Mouse (Mus musculus): Measurements from ENCODE around the gene Wap.

Gene Wap

DNA sequence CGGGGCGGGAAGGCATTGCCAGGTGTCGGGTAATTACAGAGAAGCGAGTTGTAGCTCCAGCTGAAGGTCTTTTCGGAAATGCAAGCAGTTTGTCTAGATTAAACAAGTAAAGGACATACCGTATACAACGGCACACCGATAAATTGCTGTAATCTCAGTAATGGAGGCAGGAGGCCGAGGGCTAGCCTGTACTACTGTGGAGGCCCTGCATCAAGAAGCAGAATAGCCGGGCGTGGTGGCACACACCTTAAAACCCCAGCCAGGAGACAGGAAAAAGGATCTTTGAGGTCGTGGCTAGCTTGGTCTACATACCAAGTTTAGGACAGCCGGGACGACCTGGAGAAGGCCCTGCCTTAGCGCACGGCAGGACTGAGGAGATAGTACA lies 12.1 kb downstream of the Wap start:
- 12% methylated on average over 16 of the region's 16 CpGs for WGBS

DNA sequence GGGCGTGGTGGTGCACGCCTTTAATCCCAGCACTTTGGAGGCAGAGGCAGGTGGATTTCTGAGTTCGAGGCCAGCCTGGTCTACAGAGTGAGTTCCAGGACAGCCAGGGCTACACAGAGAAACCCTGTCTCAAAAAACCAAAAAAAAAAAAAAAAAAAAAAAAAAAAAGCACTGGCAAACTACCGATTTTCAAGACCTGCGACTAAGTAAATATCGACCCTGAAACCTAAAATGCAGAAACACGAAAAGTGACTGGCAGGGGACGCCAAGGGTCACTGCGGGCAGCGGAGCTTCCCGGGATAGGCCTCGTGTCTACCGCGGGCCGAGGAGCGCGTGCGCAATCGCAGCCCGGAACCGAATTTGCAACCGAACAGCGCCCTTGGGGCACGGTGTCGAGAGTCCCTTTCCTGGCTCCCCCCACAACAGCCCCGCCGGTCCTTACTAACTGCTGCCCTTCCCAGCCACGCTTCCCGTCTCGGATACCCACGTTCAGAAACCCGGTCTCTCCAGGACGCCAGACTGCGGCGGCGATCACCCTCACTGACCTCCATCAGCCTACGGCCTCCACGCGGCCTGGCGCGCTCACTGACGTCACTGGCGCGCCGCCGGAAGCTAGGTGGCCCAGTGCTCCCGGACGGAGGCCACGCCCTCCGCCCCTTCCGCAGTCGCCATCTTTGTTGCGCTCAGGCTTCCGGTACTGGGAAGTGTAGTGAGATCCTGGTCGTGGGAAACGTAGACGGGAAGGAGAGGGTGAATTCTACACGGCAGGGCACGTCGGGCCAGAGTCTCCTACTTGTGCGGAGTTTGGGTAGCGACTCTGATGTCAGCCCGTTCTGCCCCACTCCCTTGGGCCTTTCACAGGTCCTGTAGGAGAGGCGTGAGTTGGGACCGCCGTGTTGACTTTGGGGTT lies 12.7 kb downstream of the Wap start, which contains the start of gene Tbrg4:
TSS of gene Tbrg4 (minus strand) at position 590 of the 910 bp plus-strand sequence.
- under 1% methylated on average over 66 of the region's 66 CpGs for WGBS

DNA sequence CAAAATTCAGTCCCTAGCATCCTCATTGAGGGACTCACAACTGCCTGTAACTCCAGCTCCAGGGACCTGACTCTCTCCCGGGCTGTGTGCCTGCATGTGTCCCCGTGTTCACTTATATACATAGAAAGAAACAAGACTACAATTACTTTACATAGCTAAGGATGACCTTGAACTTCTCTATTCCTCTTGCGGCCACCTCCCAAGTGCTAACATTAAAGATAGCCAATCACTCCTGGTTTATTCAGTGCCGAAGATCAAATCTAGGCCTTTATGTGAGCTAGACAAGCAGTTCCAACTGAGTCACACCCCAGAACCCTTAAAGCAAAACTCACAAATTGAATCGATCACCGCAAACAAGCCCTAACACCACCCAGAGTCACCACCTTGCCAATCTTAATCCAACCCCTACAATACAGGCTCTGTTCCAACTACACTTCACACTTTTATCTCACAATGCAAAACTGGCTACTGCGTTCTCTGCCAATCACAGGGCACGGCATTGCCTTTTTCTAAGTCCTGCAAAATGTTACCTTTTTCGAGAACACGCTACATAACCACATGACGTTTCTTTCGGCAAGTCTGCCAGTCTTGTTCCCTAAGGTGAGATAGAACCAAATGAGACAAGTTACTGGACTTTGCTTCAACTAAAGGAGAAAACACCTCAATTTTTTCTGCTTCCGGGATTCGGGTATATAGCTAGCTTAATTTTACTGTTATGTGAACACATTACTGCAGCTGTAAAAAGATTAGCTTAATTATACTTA lies 13.6 kb downstream of the Wap start:
- WGBS = 64% methylated on average over 14 of the region's 14 CpGs

DNA sequence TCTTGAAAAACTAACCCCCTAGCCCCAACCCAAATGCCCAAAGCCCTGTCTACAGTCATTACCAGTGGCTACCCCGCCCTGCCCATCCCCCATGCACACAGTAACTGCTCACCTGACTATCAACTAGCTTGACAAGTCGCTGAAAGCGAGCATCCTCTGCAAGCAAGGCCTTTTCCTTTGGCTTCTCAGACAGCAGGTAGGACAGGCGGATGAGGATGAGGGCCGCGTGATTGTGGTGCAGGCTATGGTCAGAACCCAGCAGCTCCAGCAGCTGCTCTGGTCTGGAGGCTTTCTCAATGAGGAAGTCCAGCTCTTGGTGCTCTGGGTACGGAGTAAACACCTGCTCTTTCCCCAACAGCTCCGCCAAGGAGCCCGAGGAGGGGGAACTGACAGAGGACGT lies 14.7 kb downstream of the Wap start:
- 89% methylated on average over 10 of the region's 10 CpGs for WGBS

DNA sequence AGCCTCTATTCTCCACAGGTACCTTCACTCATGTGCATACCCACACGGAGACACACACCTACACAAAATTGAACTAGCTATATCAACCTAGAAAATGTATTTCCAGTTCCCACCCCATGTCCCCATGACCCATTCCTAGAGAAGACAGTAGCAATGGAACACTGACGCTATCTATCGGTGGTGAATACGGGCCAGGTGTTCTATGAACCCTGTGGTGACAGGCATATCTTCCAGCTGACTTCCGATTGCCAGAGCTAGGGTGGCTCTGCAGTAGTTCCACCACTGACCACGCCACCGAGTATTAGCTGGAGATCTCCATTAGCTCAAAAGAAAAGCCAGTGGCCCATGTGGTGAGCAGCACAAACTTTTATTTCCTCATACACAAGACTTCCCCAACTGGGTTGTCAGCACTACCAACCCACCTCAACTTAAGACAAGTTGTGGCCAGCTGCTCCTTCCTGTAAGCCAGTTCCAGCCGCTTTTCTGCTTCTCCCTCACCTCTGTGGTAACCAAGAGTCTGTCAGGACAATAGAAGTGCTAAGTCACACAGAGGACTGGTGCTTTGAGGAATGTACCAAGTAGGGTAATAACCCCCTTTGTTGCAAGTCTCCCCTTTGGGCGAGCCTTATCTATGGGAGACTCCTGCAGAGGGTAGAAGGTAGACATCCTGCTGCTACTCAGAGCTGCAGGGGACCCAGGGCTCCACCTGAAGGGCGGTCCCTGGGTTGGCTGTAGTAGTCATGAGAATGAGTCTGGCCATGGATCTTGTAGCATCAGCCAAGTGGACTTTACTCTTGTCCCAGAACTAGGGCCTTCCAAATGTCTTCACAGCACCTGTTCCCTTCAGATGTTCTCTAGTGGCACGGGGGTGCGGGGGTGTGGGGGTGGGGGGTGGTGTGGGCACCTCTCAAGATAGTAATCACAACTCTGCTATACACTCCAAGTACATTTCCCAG lies 22.9 kb downstream of the Wap start:
- WGBS = 87% methylated on average over 12 of the region's 12 CpGs

DNA sequence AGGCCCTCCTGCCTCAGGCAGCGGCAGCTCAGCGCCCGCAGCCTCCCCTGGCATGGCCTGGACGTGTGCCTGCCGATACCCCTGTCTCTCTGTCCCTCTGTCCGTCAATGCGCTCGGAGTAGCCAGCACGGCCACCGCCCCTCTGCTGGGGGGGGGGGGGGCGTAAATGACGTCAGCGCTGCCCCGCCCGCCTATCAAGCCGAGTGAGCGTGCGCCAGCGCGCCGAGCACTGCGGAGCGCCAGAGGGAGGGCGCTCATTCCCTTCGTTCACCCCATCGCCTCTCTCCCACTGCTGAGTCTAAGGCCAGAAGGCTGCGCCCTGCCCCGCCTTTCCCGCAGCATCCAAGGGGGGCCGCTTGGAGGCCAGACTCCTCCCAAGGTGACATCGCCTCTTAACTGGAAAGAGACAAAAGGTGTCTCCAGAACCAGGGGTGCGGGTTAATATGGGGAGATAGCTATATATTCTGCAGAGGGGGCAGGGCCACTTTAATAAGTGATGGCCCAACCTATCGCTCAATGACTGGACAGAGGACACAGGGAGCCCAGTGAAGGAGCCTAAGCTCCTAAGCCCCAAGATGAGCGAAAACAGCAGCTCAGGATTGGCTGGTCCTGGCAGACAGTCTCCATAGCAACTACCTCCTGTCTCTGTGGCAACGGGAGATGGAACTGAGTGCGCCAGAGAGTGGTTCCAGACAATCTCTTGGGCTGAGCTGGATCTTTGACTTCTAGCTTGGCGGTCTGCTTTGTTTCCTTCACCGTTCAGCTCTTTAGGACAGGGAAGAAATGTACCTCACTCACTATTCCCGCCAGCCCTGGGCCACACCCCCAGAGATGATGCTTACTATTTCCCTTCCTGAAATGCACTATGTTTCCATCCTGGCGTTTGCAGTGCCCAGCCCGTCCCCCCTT lies 32.7 kb downstream of the Wap start, which contains the start of gene Nacad:
TSS of gene Nacad (minus strand) at position 563 of the 909 bp plus-strand sequence.
- 2% methylated on average over 35 of the region's 41 CpGs for WGBS

DNA sequence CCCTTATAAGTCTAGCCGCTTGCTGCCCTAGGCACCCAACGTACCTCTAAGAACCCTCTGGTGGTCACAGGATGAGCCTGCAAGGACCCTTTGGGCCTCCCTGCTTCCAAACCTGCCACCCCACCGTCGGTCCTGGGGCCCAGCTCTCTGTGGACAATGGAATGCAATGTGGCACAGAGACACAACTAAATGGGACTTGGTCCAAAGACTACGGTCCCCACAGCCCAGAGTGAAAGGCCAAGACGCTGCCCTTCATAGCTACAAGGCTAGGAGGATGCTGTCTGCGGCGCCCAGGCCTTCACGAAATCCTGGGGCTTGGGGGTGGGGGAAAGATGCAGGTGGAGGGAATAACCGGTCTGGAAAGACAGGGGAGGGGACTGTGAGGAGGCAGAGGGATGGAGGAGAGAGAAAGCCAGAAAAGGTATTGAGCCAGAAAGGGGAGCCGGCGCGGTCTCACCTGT lies 33.4 kb downstream of the Wap start:
- WGBS = 10% methylated on average over 13 of the region's 13 CpGs

DNA sequence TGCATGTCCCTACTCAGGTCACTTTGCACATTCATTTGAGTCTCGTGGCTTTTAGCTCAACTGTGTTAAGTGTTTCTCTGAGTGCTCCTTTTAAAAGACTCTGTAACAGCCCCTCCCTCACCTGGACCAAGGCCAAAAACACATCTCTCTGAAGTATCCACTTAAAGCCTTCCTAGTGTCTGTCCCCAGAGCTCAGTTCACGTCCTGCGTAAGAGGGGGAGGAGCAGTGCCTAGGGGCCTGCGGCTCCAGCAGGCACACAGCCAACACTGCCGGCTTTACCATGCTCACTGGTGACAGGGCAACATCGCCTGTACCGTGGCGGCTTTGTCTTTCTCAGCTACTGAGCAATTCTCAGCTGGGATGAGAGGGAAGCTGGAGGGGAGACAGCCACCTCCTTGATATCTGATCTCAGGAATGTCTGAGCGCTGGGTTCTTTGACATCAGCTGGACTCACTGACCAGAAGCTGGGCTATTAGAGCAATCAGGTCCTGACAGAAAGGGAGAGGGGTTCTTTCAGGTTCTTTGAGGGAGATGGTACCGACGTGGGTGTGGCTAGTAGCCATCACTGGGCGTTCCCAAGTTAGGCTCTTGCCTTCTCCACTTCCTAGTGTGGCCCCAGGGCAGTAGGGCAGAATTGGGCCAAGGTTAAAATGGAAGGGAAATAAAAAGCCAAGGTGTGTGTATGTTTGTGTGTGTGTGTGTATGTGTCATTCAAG lies 34.4 kb downstream of the Wap start:
- 7% methylated on average over 12 of the region's 12 CpGs for WGBS

DNA sequence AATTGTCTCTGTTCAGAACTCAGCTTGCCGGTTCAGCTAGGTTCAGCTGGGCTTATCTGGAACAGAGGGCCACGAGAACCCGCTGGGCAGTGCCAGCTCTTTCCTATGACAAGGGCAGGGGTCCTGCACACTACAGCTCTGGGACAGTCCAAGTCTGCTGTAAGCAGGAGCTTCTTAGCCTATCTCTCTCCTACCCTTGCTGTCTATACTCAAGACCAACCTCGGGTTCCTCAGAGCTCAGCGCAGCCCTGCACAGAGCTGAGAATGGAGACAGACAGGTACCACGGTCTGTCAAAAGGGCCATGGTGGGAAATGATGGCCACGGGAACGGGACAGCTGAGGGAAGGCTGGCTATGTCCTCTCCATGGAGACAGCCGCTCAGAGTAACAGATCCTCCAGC lies 35.2 kb downstream of the Wap start:
- WGBS = 53% methylated on average over 9 of the region's 9 CpGs

DNA sequence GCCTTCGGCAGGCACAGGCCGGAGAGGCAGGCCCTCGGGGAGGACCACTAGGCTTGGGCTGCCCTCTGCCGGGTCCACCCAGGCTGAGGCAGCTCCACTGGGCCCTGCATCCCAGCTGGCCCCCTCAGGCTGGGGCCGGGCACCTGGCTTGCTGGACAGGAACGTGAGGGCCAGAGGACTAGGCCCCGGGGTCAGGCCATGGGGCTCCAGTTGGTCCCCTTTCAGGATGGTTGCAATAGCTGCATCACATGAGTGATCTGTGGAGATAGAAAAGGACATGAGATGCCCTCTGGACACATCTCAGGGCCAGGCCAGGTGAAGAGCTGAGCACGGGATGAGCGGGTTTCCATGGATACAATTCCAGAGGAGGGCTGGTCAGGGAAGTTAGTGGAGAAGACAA lies 35.8 kb downstream of the Wap start:
- WGBS = 79% methylated on average over 9 of the region's 9 CpGs

DNA sequence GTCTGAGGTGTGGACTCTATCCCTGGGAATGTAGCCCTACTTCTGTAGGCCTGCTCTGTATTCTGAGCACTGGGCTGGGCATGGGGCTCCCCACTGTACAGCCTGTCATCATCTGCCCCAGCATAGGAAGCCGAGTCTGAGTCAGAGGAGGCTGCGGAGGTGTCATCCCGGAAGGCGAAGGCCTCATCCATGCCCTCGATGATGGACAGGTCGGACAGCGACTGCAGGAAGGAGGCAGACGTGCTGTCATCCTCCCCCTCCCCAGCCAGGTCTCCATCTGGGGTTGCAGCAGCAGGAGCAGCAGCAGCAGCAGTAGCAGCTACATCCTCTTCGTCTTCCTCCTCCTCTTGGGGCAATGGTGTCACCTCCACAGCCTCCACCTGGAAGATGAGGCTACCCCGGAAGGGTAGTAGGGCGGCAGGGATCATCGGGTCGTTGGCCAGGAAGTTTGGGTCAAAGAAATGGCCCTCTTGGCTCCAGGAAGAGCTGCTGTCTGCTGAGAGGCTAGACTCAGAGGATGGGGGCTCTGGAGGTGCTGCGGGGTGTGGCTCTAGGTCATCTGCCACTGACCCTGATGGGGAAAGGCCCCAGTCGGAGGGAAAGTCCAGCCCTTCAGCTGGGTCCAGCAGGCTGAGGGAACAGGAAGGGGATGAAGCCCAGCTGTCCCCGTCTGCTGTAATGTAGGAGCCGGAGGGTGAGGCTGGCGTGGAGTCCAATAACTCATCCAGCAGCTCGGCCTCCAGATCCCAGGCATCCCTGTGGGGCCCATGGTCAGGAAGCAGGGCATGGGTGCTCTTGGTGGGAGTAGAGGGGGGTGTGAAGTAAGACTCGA lies 36.6 kb downstream of the Wap start:
- 60% methylated on average over 20 of the region's 20 CpGs for WGBS

DNA sequence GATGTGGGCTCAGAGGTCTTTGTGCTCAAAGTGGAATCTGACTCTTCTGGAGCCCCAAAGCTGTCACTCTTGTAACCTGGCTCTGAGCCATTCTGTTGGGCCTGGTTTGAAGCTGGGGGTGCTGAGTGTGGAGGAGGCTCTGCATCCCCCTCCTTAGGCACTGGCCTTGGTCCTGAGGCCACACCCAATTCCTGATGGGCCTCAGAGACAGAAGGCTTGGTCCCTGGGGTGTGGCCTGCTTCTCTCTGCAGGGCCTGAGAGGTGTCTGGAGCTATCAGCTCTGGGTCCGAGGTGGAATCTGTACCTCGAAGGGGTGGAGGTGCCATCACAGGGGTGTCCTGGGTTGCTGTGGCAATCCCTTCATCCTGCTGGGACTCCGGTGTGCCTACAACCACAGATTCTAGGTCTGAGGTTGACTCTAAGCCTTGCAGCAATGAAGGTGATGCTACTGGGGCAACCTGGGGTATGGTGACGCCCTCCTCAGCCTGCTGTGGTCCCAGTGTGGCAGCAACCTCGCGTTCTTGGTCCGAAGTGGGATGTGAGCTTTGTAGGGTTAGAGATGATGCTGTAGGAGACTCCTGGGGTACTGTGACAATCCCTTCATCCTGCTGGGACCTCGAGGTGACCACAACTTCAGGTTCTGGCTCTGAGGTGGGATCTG lies 38.0 kb downstream of the Wap start:
- WGBS = 81% methylated on average over 8 of the region's 8 CpGs

DNA sequence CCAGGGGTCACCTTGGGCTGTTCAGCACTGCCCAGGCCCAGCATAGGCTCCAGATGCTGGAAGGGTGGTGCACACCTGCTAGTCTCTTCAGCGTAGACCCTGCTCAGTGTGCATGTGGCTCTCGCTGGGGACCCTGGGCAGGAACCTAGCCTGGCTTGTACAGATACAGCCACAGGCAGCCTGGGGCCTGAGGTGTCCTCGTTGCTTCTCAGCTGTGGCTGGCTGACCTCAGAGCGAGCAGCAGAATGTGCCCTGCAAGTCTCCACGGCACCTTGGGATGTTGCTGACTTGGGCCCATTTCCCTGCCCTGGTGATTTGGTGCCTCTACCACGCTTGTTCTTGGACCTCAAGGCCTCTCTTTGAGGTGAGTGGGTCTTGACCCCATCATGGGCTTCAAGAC lies 38.6 kb downstream of the Wap start:
- WGBS = 70% methylated on average over 6 of the region's 6 CpGs

DNA sequence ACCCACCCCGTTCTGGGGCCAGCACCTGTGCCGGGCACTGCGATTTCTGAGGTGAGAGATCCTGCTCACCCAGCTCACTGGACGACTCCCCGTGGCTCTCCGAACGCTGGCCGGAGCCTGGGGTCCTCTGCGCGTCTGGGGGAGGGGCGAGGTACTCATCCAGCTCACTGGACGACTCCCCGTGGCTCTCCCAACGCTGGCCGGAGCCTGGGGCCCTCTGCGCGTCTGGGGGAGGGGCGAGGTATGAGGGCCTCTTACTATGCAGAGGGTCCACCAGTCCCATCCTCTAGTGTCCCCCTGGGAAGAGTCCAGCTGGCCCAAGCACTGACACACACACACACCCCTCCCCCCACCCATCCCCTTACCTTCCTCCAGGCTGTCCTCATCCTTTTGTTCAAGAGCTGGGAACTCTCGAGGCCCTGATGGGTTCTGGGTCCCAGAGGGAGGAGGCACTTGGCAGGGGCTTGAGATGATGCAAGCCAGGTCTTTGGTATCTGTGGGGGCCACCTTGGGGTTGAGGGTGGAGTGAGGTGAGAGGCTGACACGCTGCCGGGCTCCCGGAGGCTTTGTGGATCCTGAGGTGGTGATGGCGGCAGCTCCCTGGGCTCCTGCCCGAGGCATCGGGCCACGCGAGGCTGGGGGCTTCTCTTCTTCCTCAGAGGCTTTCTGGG lies 39.3 kb downstream of the Wap start:
- 22% methylated on average over 27 of the region's 27 CpGs for WGBS

DNA sequence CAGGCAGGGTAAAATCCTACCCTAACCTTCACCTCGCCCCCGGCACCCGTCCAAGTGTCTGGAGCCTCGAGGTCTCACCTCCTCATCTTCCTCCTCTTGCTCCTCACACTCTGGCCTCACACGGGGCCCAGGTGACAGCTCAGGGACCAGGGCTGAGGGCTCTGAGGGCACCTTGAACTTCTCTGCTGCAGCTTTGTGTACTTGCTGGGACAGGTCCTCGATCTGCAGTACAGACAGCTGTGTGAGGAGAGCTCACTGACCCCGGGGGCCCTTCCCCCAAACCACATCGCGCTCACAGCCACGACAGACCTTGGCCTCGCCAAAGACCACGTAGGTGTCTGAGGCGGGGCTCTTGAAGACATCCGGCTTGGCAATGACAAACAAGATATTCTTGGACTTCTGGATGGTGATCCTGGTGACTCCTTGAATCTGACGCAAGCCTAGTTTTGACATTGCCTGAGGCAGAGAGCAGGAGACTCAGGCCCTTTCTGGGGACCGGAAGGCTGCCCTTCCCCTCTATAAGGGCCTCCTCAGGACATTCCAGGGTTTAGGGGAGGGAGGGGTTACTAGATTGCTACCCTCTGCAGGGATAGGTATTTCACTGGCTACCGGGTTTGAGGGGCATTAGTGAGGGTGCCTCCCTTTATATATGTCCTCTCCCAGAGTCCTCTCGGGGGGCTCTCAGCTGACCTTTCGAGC lies 40.1 kb downstream of the Wap start:
- 51% methylated on average over 19 of the region's 19 CpGs for WGBS

DNA sequence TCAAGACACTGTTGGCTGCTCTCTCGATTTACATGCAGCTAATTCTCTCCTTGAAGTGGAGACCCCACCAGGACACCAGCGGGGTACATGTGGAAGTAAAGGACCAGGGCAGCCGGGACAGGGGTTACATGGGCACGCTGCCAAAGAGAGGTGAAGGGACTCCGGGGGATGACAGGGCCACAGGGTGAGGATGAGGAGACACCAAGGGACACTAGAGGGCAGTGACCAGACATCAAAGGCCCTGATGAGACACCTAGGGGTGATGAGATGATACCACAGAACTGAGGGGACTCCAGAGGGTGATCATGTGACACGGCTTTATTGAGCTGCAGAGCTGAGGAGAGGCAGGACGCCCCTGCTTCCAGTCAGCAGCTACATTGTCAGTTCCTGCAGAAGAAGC lies 40.9 kb downstream of the Wap start:
- WGBS = 67% methylated on average over 7 of the region's 7 CpGs

DNA sequence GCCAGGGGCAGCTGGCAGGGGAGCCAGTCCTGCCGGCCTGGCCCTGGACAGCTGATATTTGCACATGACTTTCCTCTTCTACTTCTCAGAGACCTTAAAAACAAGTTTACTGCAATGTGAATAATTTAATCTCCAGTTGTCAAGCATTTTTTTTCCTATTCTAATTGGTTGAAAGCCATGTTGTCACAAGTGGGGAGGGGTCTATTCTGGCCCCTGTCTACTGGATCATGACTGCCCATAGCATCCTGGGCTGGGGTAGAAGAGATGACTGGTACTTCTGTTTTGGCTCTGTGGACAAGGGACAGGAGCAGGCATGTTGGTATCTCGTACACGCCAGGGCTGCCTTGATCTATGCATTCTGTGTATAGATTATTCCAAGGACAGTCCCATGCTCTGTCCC lies 41.8 kb downstream of the Wap start:
- 66% methylated on average over 3 of the region's 3 CpGs for WGBS
